Mouse (Mus musculus): ENCODE results near the gene Gm4744. TPM values are rescaled to one million over a fixed set of nuclear protein-coding genes. Genes with fewer than 3 reads are reported as not detected.
"Not testable (repeated sequence)": the region's sequence is repeated elsewhere in the genome, so short reads cannot be mapped to it uniquely, and the experiment has no call there.

Gene Gm4744
- polyA plus RNA-seq (2012; ENCODE audit: insufficient read depth, insufficient read length, missing spikeins), result not detected in 2 replicates

GRCm38 (mm10) chr6:40951770-40952169 lies at the start of gene Gm4744:
TSS of gene Gm4744 (minus strand) at chr6:40951870.
- Histone ChIP-seq H3K27ac (replicated peaks; ENCODE audit: low read depth, low read length) (no peak within 1 kb of the TSS), H3K4me3 (ENCODE audit: insufficient read depth, low read depth, low read length) (no peak within 1 kb of the TSS), H3K4me1 (ENCODE audit: control insufficient read depth, insufficient read depth, insufficient read length, low read length) (no peaks in the 10 kb centered on the region)

DNA sequence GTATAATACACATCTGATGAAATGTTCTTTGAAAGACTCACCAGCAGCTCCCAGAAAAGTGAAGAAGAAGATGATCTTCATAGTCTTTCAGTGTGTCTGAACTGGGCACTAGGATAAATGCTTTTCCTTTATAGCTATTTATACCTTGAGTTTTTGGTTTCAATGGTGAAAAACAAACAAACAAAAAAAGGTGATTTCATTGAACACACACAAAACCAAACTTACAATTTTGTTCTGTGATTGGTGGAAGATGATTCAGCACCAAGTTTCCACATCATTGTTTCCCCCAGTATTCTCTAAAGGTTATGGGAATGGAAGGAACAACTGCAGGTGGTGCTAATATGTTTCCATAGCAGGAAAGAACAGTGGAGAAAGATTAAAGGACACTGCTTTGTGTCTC lies 47.7 kb upstream of the Gm4744 start, which contains the start of gene Gm2663:
Gm2663 (minus strand) TSS at position 101 of the 400 bp plus-strand sequence.
- H3K4me3 ChIP-seq (ENCODE audit: insufficient read depth, low read depth, low read length); H3K4me1 ChIP-seq (ENCODE audit: control insufficient read depth, insufficient read depth, insufficient read length, low read length); H3K27ac ChIP-seq (replicated peaks; ENCODE audit: low read depth, low read length): not testable (repeated sequence)

- H3K4me1 ChIP-seq (ENCODE audit: control insufficient read depth, insufficient read depth, insufficient read length, low read length); H3K27ac ChIP-seq (replicated peaks; ENCODE audit: low read depth, low read length); H3K4me3 ChIP-seq (ENCODE audit: insufficient read depth, low read depth, low read length): not testable (repeated sequence)
Observed at GRCm38 (mm10) chr6:40964454-40964853, 12.8 kb upstream of the Gm4744 start, which contains the start of gene 1810009J06Rik. TSS of gene 1810009J06Rik (plus strand) at chr6:40964754.

GRCm38 (mm10) chr6:40953716-40954115 lies 2.0 kb upstream of the Gm4744 start:
- Histone ChIP-seq H3K4me3 (ENCODE audit: insufficient read depth, low read depth, low read length) (no peak overlapping the region), H3K27ac (replicated peaks; ENCODE audit: low read depth, low read length) (no peak overlapping the region), H3K4me1 (ENCODE audit: control insufficient read depth, insufficient read depth, insufficient read length, low read length) (no peaks in the 10 kb centered on the region)

- Histone ChIP-seq H3K4me3 (ENCODE audit: insufficient read depth, low read depth, low read length) (no peak within 1 kb of the TSS), H3K4me1 (ENCODE audit: control insufficient read depth, insufficient read depth, insufficient read length, low read length) (no peaks in the 10 kb centered on the region), H3K27ac (replicated peaks; ENCODE audit: low read depth, low read length) (no peak within 1 kb of the TSS)
Observed at GRCm38 (mm10) chr6:40940457-40940856, 11.2 kb downstream of the Gm4744 start, which contains the start of gene 1700074P13Rik. TSS of gene 1700074P13Rik (minus strand) at chr6:40940557.

DNA sequence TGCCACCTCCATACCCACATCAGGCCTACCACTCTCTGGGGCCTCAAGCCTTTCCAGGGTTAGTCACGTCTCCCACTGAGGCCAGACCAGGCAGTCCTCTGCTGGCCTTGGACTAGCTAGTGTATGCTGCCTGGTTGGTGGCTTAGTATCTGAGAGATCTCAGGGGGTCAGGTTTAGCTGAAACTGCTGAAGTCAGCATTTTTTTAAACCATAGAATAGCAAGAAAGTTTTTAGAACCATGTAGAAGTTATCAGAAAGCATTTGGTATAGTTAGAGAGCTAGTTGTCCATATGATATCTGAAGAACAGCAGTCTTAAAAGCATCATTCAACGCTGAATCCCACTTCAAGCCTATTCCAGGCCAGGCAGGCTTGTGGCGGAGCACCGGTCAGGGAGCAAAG lies 31.7 kb downstream of the Gm4744 start:
- H3K27ac ChIP-seq (replicated peaks; ENCODE audit: low read depth, low read length), result no peak overlapping the region
- H3K4me3 ChIP-seq (ENCODE audit: insufficient read depth, low read depth, low read length), result no peak overlapping the region
- no peaks in the 10 kb centered on the region for H3K4me1 ChIP-seq (ENCODE audit: control insufficient read depth, insufficient read depth, insufficient read length, low read length)

GRCm38 (mm10) chr6:40900287-40900686 lies 51.4 kb downstream of the Gm4744 start, which contains the start of gene Prss58:
TSS of gene Prss58 (minus strand) at chr6:40900387.
- Histone ChIP-seq H3K4me3 (ENCODE audit: insufficient read depth, low read depth, low read length) (no peak within 1 kb of the TSS), H3K27ac (replicated peaks; ENCODE audit: low read depth, low read length) (no peak within 1 kb of the TSS), H3K4me1 (ENCODE audit: control insufficient read depth, insufficient read depth, insufficient read length, low read length) (no peaks in the 10 kb centered on the region)

Other genes with a start within 250 kb of the Gm4744 start
- gene Moxd2, start 64.4 kb downstream of the Gm4744 start, polyA plus RNA-seq (2012; ENCODE audit: insufficient read depth, insufficient read length, missing spikeins), result not detected in 2 replicates
- gene Prss58, start 51.5 kb downstream of the Gm4744 start, polyA plus RNA-seq (2012; ENCODE audit: insufficient read depth, insufficient read length, missing spikeins), result not detected in 2 replicates
- gene 1700074P13Rik, start 11.3 kb downstream of the Gm4744 start, polyA plus RNA-seq (2012; ENCODE audit: insufficient read depth, insufficient read length, missing spikeins), result not detected in 2 replicates
- not detected in 2 replicates for gene 1810009J06Rik, start 12.9 kb upstream of the Gm4744 start, polyA plus RNA-seq (2012; ENCODE audit: insufficient read depth, insufficient read length, missing spikeins)
- gene Gm2663, start 47.6 kb upstream of the Gm4744 start, polyA plus RNA-seq (2012; ENCODE audit: insufficient read depth, insufficient read length, missing spikeins), result not detected in 2 replicates
- not detected in 2 replicates for gene 2210010C04Rik, start 83.6 kb upstream of the Gm4744 start, polyA plus RNA-seq (2012; ENCODE audit: insufficient read depth, insufficient read length, missing spikeins)

All from brown adipose tissue, adult 24 weeks (tissue).